22 mouse cellular contexts compared by ENCODE assay signal in genomic region chr5:49665196-49665595, GRCm38 (mm10).
"Had no signal": no experiment of that assay in that cellular context is flagged by ENCODE, and none has a peak within 500 bp of the region (broad histone marks: within the 10 kb centered on the region; RNA-seq: fewer than 3 reads in every experiment).

No protein-coding gene starts in this region.

- DNase-seq: heart, postnatal 10 days; heart, postnatal 14 days; heart, postnatal 36 days; heart, postnatal 4 days; kidney, adult 11 months; kidney, adult 18-20 months; kidney, adult 2 months; kidney, adult 8-10 months; kidney, adult 9 months; kidney, postnatal 10 days; kidney, postnatal 14 days; kidney, postnatal 25 days; kidney, postnatal 36 days; kidney, postnatal 4 days; layer of hippocampus, adult 9-11 months; layer of hippocampus, postnatal 36 days had no signal

- ATAC-seq: hindbrain, embryonic 16.5 days; hindbrain, postnatal 0 days; inflammation-experienced regulatory T-cells, adult 6 months; intestine, embryonic 15.5 days; intestine, embryonic 16.5 days; intestine, postnatal 0 days had no signal
